Mouse (Mus musculus) c-Kit-negative CD71-positive TER-119-positive erythroid progenitor cells, embryonic 14.5 days (primary cell): ENCODE measurements around the gene Arpp19.

Experiments
- DNase-seq: peaks from one replicate; pipeline ENCODE4 v3.0.0-alpha.2; 2013; ENCODE audit warnings: low read depth, low spot score

The Arpp19 gene

GRCm38 (mm10) chr9:75037451-75038356 is at the start of gene Arpp19:
TSS of gene Arpp19 (plus strand) at chr9:75037614.
- DNase-seq = peak; percentile 47

- DNase-seq = no peak
Observed at GRCm38 (mm10) chr9:74988893-74989460, 48.4 kb upstream of the Arpp19 start.

- no peak for DNase-seq
Observed at GRCm38 (mm10) chr9:74989990-74990389, 47.4 kb upstream of the Arpp19 start.

GRCm38 (mm10) chr9:74994611-74995257 is 42.7 kb upstream of the Arpp19 start:
- no peak for DNase-seq

- no peak for DNase-seq
Observed at GRCm38 (mm10) chr9:74996349-74996748, 41.1 kb upstream of the Arpp19 start.

GRCm38 (mm10) chr9:74997976-74998375 is 39.4 kb upstream of the Arpp19 start:
- no peak for DNase-seq

GRCm38 (mm10) chr9:75001006-75001405 is 36.4 kb upstream of the Arpp19 start:
- DNase-seq = no peak

GRCm38 (mm10) chr9:75001611-75002204 is 35.7 kb upstream of the Arpp19 start:
- DNase-seq = no peak

GRCm38 (mm10) chr9:75002262-75002661 is 35.2 kb upstream of the Arpp19 start:
- no peak for DNase-seq

- DNase-seq = no peak
Observed at GRCm38 (mm10) chr9:75004203-75004602, 33.2 kb upstream of the Arpp19 start.

GRCm38 (mm10) chr9:75016591-75016990 is 20.8 kb upstream of the Arpp19 start:
- no peak for DNase-seq

- DNase-seq = no peak
Observed at GRCm38 (mm10) chr9:75019181-75019580, 18.2 kb upstream of the Arpp19 start.

- no peak for DNase-seq
Observed at GRCm38 (mm10) chr9:75019592-75019991, 17.8 kb upstream of the Arpp19 start.

GRCm38 (mm10) chr9:75020561-75020960 is 16.9 kb upstream of the Arpp19 start:
- DNase-seq = no peak

- no peak for DNase-seq
Observed at GRCm38 (mm10) chr9:75022546-75022945, 14.9 kb upstream of the Arpp19 start.

GRCm38 (mm10) chr9:75023150-75023894 is 14.1 kb upstream of the Arpp19 start:
- DNase-seq = no peak

GRCm38 (mm10) chr9:75024089-75024488 is 13.3 kb upstream of the Arpp19 start:
- DNase-seq = no peak

- DNase-seq = no peak
Observed at GRCm38 (mm10) chr9:75025689-75026088, 11.7 kb upstream of the Arpp19 start.

GRCm38 (mm10) chr9:75032408-75032807 is 5.0 kb upstream of the Arpp19 start:
- no peak for DNase-seq

GRCm38 (mm10) chr9:75033141-75033540 is 4.3 kb upstream of the Arpp19 start:
- DNase-seq = no peak

GRCm38 (mm10) chr9:75034691-75035090 is 2.7 kb upstream of the Arpp19 start:
- DNase-seq = no peak
